Mouse (Mus musculus) CD4-positive, CD25-positive, alpha-beta regulatory T cell, adult 2 months (primary cell): ENCODE data around the gene Nmrk1.

Experiments
- DNase-seq: peaks from one replicate; pipeline ENCODE4 v3.0.0-alpha.2; 2012; ENCODE audit warnings: low read depth, low spot score

The Nmrk1 gene

GRCm38 (mm10) chr19:18652592-18652991 lies 20.8 kb downstream of the Nmrk1 start:
- DNase-seq: no peak

- DNase-seq: no peak
These were observed 21.3 kb downstream of the Nmrk1 start for GRCm38 (mm10) chr19:18653058-18653457.

GRCm38 (mm10) chr19:18654330-18654729 lies 22.6 kb downstream of the Nmrk1 start:
- no peak for DNase-seq

- DNase-seq: no peak
These were observed 23.2 kb downstream of the Nmrk1 start for GRCm38 (mm10) chr19:18654984-18655383.

GRCm38 (mm10) chr19:18655999-18656398 lies 24.2 kb downstream of the Nmrk1 start:
- DNase-seq: no peak

GRCm38 (mm10) chr19:18658473-18658872 lies 26.7 kb downstream of the Nmrk1 start:
- no peak for DNase-seq

GRCm38 (mm10) chr19:18659349-18659748 lies 27.6 kb downstream of the Nmrk1 start:
- no peak for DNase-seq

GRCm38 (mm10) chr19:18660466-18660865 lies 28.7 kb downstream of the Nmrk1 start:
- DNase-seq: no peak

GRCm38 (mm10) chr19:18661683-18662082 lies 29.9 kb downstream of the Nmrk1 start:
- no peak for DNase-seq

- peak; percentile 26 for DNase-seq
These were observed 32.2 kb downstream of the Nmrk1 start for GRCm38 (mm10) chr19:18663904-18664303.

- DNase-seq: no peak
These were observed 35.2 kb downstream of the Nmrk1 start for GRCm38 (mm10) chr19:18666966-18667365.

- no peak for DNase-seq
These were observed 37.8 kb downstream of the Nmrk1 start for GRCm38 (mm10) chr19:18669551-18669950.

- DNase-seq: peak; percentile 99
These were observed 38.9 kb downstream of the Nmrk1 start, which contains the start of gene Carnmt1 for GRCm38 (mm10) chr19:18670608-18671007. Gene Carnmt1, plus strand, starts transcription at chr19:18670764.

GRCm38 (mm10) chr19:18671056-18671741 lies 39.4 kb downstream of the Nmrk1 start:
- peak; percentile 65 for DNase-seq

GRCm38 (mm10) chr19:18672498-18672897 lies 40.7 kb downstream of the Nmrk1 start:
- DNase-seq: no peak

- no peak for DNase-seq
These were observed 41.4 kb downstream of the Nmrk1 start for GRCm38 (mm10) chr19:18673116-18673515.

GRCm38 (mm10) chr19:18682142-18682541 lies 50.4 kb downstream of the Nmrk1 start:
- DNase-seq: no peak

GRCm38 (mm10) chr19:18687556-18687955 lies 55.8 kb downstream of the Nmrk1 start:
- DNase-seq: peak; percentile 87

- DNase-seq: no peak
These were observed 60.4 kb downstream of the Nmrk1 start for GRCm38 (mm10) chr19:18692176-18692575.

GRCm38 (mm10) chr19:18692768-18693167 lies 61.0 kb downstream of the Nmrk1 start:
- DNase-seq: no peak

GRCm38 (mm10) chr19:18695116-18695515 lies 63.4 kb downstream of the Nmrk1 start:
- no peak for DNase-seq

- no peak for DNase-seq
These were observed 63.8 kb downstream of the Nmrk1 start for GRCm38 (mm10) chr19:18695552-18695951.
